ENCODE assay signal across 31 mouse cellular contexts in genomic region chr3:33903326-33903725, GRCm38 (mm10). TPM values are rescaled to one million over a fixed set of nuclear protein-coding genes. Genes with fewer than 3 reads are reported as not detected.
DNase-seq lines count a peak whose midpoint lies in the region; ATAC-seq and TF ChIP-seq lines count a peak whose summit lies in the region.
"Had no signal": no experiment of that assay in that cellular context is flagged by ENCODE, and none has a peak within 500 bp of the region (broad histone marks: within the 10 kb centered on the region; RNA-seq: fewer than 3 reads in every experiment).

No protein-coding gene starts in this region.

- no peak overlapping the region for H3K27ac ChIP-seq in limb, embryonic 13.5 days
- H3K27ac ChIP-seq: embryonic facial prominence, embryonic 13.5 days; forebrain, embryonic 10.5 days; gastrocnemius, adult 2 months; heart, adult 2 months; hindbrain, embryonic 10.5 days; hindbrain, embryonic 15.5 days; kidney, embryonic 15.5 days; liver, embryonic 12.5 days had no signal

- no peak overlapping the region for H3K9ac ChIP-seq in limb, embryonic 13.5 days
- H3K9ac ChIP-seq: embryonic facial prominence, embryonic 13.5 days; heart, embryonic 12.5 days; hindbrain, embryonic 15.5 days; kidney, embryonic 15.5 days; liver, embryonic 12.5 days; liver, postnatal 0 days had no signal

- 43% methylated on average over 8 of the region's 8 CpGs for WGBS in limb, embryonic 13.5 days

- no peaks in the 10 kb centered on the region for H3K9me3 ChIP-seq in limb, embryonic 13.5 days
- H3K9me3 ChIP-seq: embryonic facial prominence, embryonic 13.5 days; forebrain, embryonic 10.5 days; G1E; heart, embryonic 12.5 days; hindbrain, embryonic 10.5 days; hindbrain, embryonic 15.5 days; kidney, embryonic 15.5 days; liver, embryonic 12.5 days had no signal

- TF ChIP-seq CTCF in brain, embryonic 14.5 days (IDR thresholded peaks at IDR 0.05; ENCODE audit: borderline replicate concordance, extremely low read depth, insufficient read depth, insufficient read length), result no peak

- no peak for ATAC-seq in limb, embryonic 13.5 days (ENCODE audit: low FRiP score, low read depth)
- ATAC-seq: forebrain, embryonic 16.5 days; inflammation-experienced regulatory T-cells, adult 6 months; liver, embryonic 12.5 days; liver, postnatal 0 days had no signal

- DNase-seq in retina, postnatal 1 day, result peak; percentile 10
- DNase-seq in retina, embryonic 14.5 days (ENCODE audit: low spot score), result no peak
- peak; percentile 52 for DNase-seq in brain, embryonic 14.5 days (ENCODE audit: low read depth)
- DNase-seq in testis, postnatal 14 days (ENCODE audit: low spot score), result peak; percentile 8
- DNase-seq in embryo, embryonic 10.5 days (ENCODE audit: low spot score), result no peak
- DNase-seq in heart, postnatal 4 days, result no peak
- DNase-seq: adrenal gland, adult 8-10 months; B cell, adult 2 months; cerebellum, adult 11 months; cerebellum, adult 9-11 months; gastrocnemius, adult 2 months; gastrocnemius, postnatal 36 days; heart, adult 2 months; kidney, adult 18-20 months; layer of hippocampus, adult 9-11 months; liver, postnatal 0 days; lung, postnatal 4 days; thymus, postnatal 14 days had no signal

- no peak for TF ChIP-seq POLR2A in brain, embryonic 14.5 days (IDR thresholded peaks at IDR 0.05; ENCODE audit: borderline replicate concordance, extremely low read depth, insufficient read depth, insufficient read length, poor library complexity, severe bottlenecking)

- H3K4me2 ChIP-seq in limb, embryonic 13.5 days (replicated peaks), result 0 out of 2 replicates have a peak overlapping the region, but pooled peaks have one; percentile 4
- H3K4me2 ChIP-seq: embryonic facial prominence, embryonic 13.5 days; heart, embryonic 12.5 days; hindbrain, embryonic 15.5 days; kidney, embryonic 15.5 days; liver, embryonic 12.5 days had no signal

- peaks cover 11% of the 10 kb centered on the region; the same call in 1 of the 2 replicates for H3K4me1 ChIP-seq in limb, embryonic 13.5 days
- H3K4me1 ChIP-seq: liver, embryonic 12.5 days; megakaryocyte, embryonic 14.5 days had no signal

- H3K4me3 ChIP-seq in limb, embryonic 13.5 days, result no peak overlapping the region
- H3K4me3 ChIP-seq: embryonic facial prominence, embryonic 13.5 days; forebrain, embryonic 10.5 days; gastrocnemius, adult 2 months; heart, adult 2 months; heart, embryonic 12.5 days; hindbrain, embryonic 10.5 days; hindbrain, embryonic 15.5 days; kidney, embryonic 15.5 days; liver, embryonic 12.5 days; megakaryocyte, embryonic 14.5 days had no signal

- no peaks in the 10 kb centered on the region for H3K36me3 ChIP-seq in limb, embryonic 13.5 days
- H3K36me3 ChIP-seq: embryonic facial prominence, embryonic 13.5 days; forebrain, embryonic 10.5 days; heart, embryonic 12.5 days; hindbrain, embryonic 10.5 days; hindbrain, embryonic 15.5 days; kidney, embryonic 15.5 days; liver, embryonic 12.5 days had no signal

- peaks cover 5% of the 10 kb centered on the region; the same call in 1 of the 2 replicates for H3K27me3 ChIP-seq in limb, embryonic 13.5 days
- H3K27me3 ChIP-seq: heart, embryonic 12.5 days; kidney, embryonic 15.5 days; megakaryocyte, embryonic 14.5 days had no signal

RNA-seq across cellular contexts. Expression of gene Ccdc39, which starts 59.2 kb away (rescaled TPM):
- polyA plus RNA-seq in brain, embryonic 14.5 days (2012; rRNA removed), result 30.9 and 32.4 TPM in 2 replicates
- polyA plus RNA-seq in limb, embryonic 13.5 days (2015; fragmentation: Nextera tagmentation; extraction: Ambion mirVana), result 4.5 and 4.8 TPM in 2 replicates
- total RNA-seq in heart, postnatal 4 days (2021), result under 1 TPM; 0.24 to 0.81 TPM
- polyA plus RNA-seq: small intestine, adult 2 months had no signal

Comparison
In these comparisons a context has a peak if more than half of its experiments do, and no peak if none do; other contexts are left out.
1. DNase-seq: peak in retina, postnatal 1 day (single experiment), brain, embryonic 14.5 days (single experiment) and testis, postnatal 14 days (single experiment); none in retina, embryonic 14.5 days (single experiment), embryo, embryonic 10.5 days (single experiment) and heart, postnatal 4 days (single experiment).